Mouse (Mus musculus) heart, embryonic 16.5 days (tissue): ENCODE results near the gene Plcg2. TPM values are rescaled to one million over a fixed set of nuclear protein-coding genes. Genes with fewer than 3 reads are reported as not detected.

Experiments
- ATAC-seq: fragments of 200-750 bp; cut with Nextera tagmentation; replicated peaks from 2 replicates; pipeline ENCODE4 v1.8.0; 2017; ENCODE audit warnings: moderate number of reproducible peaks; ENCODE audit not compliant: insufficient read depth, low FRiP score; ENCODE audit errors: extremely low read depth
- H3K27ac ChIP-seq: fragments of 300-500 bp; sonication (generic); 2 replicates; pipeline ENCODE4 v1.5.1; 2014; ENCODE audit warnings: mild to moderate bottlenecking, low read length, control low read depth, moderate library complexity
- H3K27me3 ChIP-seq: fragments of 300-500 bp; sonication (generic); 2 replicates; pipeline ENCODE4 v1.6.1; 2014; ENCODE audit warnings: low read length, mixed read lengths; ENCODE audit not compliant: control insufficient read depth, insufficient read depth
- H3K36me3 ChIP-seq: fragments of 300-500 bp; sonication (generic); 2 replicates; pipeline ENCODE4 v1.6.1; 2014; ENCODE audit not compliant: control insufficient read depth, insufficient read depth
- H3K4me1 ChIP-seq: fragments of 300-500 bp; sonication (generic); 2 replicates; pipeline ENCODE4 v1.6.1; 2014; ENCODE audit warnings: low read length, mixed read lengths; ENCODE audit not compliant: control insufficient read depth, insufficient read depth
- H3K4me2 ChIP-seq: fragments of 300-500 bp; sonication (generic); 2 replicates; pipeline ENCODE4 v1.6.1; 2014; ENCODE audit warnings: low read depth, mild to moderate bottlenecking, control low read depth, low read length
- H3K4me3 ChIP-seq: fragments of 300-500 bp; sonication (generic); 2 replicates; pipeline ENCODE4 v1.5.1; 2014; ENCODE audit warnings: mild to moderate bottlenecking, control low read depth, low read length
- H3K9ac ChIP-seq: fragments of 300-500 bp; sonication (generic); 2 replicates; pipeline ENCODE4 v1.6.1; 2014; ENCODE audit warnings: low read length, control low read depth
- H3K9me3 ChIP-seq: fragments of 300-500 bp; sonication (generic); replicated peaks from 2 replicates; pipeline ENCODE4 v1.6.1; 2016; ENCODE audit warnings: low read length; ENCODE audit not compliant: control insufficient read depth
- WGBS: fragments of 180-500 bp; shearing (Covaris S2); extraction: QIAGEN DNeasy Blood & Tissue Kit; methylation state at CpG from one replicate; pipeline ENCODE4 v1.1.7; 2014; 5-methylcytosine and 5-hydroxymethylcytosine counted together
- microRNA-seq: library from miRNA; unstranded; fragments of <30 nt; microRNA quantifications from one replicate; pipeline ENCODE4, GENCODE M21; 2017
- polyA plus RNA-seq: library from polyadenylated mRNA; unstranded; fragments of >200 nt; fragmentation: Nextera tagmentation; extraction: Ambion mirVana; gene quantifications from 2 replicates; pipeline ENCODE4 v1.2.1, GENCODE M21; 2015

The Plcg2 gene
- polyA plus RNA-seq, 1 experiment from 2014 or later, result 7.2 TPM

- Histone ChIP-seq H3K4me2 (no peak overlapping the region), H3K4me1 (no peaks in the 10 kb centered on the region; the same call in 1 of the 2 replicates), H3K9ac (no peak overlapping the region), H3K27me3 (no peaks in the 10 kb centered on the region), H3K4me3 (no peak overlapping the region), H3K27ac (no peak overlapping the region), H3K36me3 (no peaks in the 10 kb centered on the region), H3K9me3 (no peaks in the 10 kb centered on the region)
- WGBS, result 60% methylated on average over 9 of the region's 9 CpGs
- no peak for ATAC-seq
Measured at GRCm38 (mm10) chr8:117676460-117676859, 178.4 kb downstream of the Plcg2 start.

- no peaks in the 10 kb centered on the region for H3K27me3 ChIP-seq
- 65% methylated on average over 8 of the region's 8 CpGs for WGBS
- H3K4me2 ChIP-seq, result no peak overlapping the region
- H3K9ac ChIP-seq, result no peak overlapping the region
- no peak overlapping the region for H3K27ac ChIP-seq
- H3K36me3 ChIP-seq, result no peaks in the 10 kb centered on the region
- no peaks in the 10 kb centered on the region; the same call in 1 of the 2 replicates for H3K4me1 ChIP-seq
- no peak overlapping the region for H3K4me3 ChIP-seq
- no peaks in the 10 kb centered on the region for H3K9me3 ChIP-seq
- ATAC-seq, result no peak
Measured at GRCm38 (mm10) chr8:117677011-117677410, 178.9 kb downstream of the Plcg2 start.

DNA sequence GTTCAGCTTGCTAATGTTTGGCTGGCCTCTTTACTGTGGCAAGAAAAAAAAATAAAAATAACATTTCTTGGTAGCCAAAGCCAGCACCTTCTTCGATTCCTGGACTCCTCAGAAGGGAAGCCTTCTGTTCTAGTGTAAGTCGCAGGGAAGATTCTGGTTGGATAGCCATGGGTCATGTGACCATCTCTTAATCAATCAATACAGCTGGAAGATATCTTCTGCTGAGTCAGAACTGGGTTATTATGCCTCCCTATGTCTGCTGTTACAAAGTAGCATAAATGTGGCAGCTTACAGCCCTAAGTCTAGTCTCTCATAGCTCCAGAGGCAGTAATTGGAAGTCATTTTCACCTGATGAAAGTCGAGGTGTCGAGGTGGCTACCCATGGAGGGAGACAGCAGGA lies 180.6 kb downstream of the Plcg2 start:
- Histone ChIP-seq H3K4me3 (no peak overlapping the region), H3K4me1 (no peaks in the 10 kb centered on the region; the same call in 1 of the 2 replicates), H3K27ac (no peak overlapping the region), H3K27me3 (no peaks in the 10 kb centered on the region), H3K4me2 (no peak overlapping the region), H3K9me3 (no peaks in the 10 kb centered on the region), H3K36me3 (no peaks in the 10 kb centered on the region), H3K9ac (no peak overlapping the region)
- no peak for ATAC-seq
- WGBS, result 76% methylated on average over 4 of the region's 4 CpGs

DNA sequence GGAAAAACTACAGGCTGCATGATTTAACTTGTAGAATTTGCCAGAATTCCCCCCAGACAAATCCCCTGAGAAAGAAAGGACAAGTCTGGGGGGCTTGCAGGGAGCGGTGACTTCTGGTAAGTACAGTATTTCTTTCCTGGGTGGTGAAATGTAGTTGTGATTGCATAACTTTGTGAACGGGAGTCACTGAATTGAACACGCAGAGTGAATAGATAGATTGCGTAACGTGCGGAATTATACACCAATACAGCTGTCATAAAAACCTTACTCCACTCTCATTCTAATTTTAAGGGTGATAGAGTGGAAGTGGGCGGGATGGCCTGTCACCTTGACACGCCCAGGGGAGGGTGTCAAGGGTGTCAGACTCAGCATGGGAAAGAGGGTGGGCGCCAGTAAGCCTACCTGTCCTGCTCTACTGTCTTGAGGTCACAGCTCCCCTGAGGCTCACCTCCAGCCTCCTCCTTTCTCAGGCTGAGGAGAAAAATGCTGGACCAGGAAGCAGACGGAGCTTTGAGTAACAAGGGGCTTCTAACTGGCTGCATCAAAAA lies 185.9 kb downstream of the Plcg2 start:
- ATAC-seq, result no peak
- Histone ChIP-seq H3K27me3 (no peaks in the 10 kb centered on the region), H3K4me2 (no peak overlapping the region), H3K36me3 (no peaks in the 10 kb centered on the region), H3K4me3 (no peak overlapping the region), H3K4me1 (no peaks in the 10 kb centered on the region), H3K9ac (no peak overlapping the region), H3K27ac (no peak overlapping the region), H3K9me3 (no peaks in the 10 kb centered on the region)
- 72% methylated on average over 10 of the region's 10 CpGs for WGBS

DNA sequence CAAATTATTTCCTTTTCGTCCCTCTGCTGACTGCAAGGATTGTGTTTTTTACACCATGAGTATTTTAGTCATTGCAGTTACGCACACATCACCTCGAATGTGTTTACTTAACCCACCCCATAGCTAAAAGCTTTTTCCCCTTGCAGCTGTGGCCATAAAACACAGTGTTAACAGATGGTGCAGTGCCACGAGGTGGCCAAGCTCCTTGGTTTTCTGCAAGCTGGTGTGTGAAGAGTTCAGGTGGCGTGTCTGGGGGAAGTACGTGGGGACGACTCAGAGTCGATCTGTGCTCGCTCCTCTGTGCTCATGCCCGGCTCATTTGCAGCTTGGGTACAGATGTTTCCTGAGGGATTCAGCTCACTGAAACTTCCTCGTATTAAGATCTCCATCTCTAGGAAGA lies 186.4 kb downstream of the Plcg2 start:
- Histone ChIP-seq H3K4me1 (no peaks in the 10 kb centered on the region), H3K36me3 (no peaks in the 10 kb centered on the region), H3K4me3 (no peak overlapping the region), H3K27ac (no peak overlapping the region), H3K9ac (no peak overlapping the region), H3K9me3 (no peaks in the 10 kb centered on the region), H3K27me3 (no peaks in the 10 kb centered on the region), H3K4me2 (no peak overlapping the region)
- WGBS, result 61% methylated on average over 11 of the region's 11 CpGs
- ATAC-seq, result no peak

Small RNAs within 50 kb of the gene (microRNA-seq; reads per million reads assigned to microRNA genes)
- gene Gm27361, result not detected
- not detected for gene Mir7077
- not detected for gene Mir7078

Other genes starting within 250 kb of the Plcg2 start
- gene Cmip, start 241.2 kb upstream of the Plcg2 start, polyA plus RNA-seq, result 6.8 and 7.0 TPM in 2 replicates
- 0.85 and 1.2 TPM in 2 replicates for gene Sdr42e1, start 175.4 kb downstream of the Plcg2 start, polyA plus RNA-seq
- 0.17 and 0.19 TPM in 2 replicates for gene Hsd17b2, start 203.6 kb downstream of the Plcg2 start, polyA plus RNA-seq